Mouse (Mus musculus): ENCODE measurements around the gene Gm5286. TPM values are rescaled to one million over a fixed set of nuclear protein-coding genes. Genes with fewer than 3 reads are reported as not detected.
"Not testable (repeated sequence)": the region's sequence is repeated elsewhere in the genome, so short reads cannot be mapped to it uniquely, and the experiment has no call there.

Gm5286 gene
- not detected in 2 replicates for polyA plus RNA-seq (2015; fragmentation: Nextera tagmentation; extraction: Ambion mirVana)

DNA sequence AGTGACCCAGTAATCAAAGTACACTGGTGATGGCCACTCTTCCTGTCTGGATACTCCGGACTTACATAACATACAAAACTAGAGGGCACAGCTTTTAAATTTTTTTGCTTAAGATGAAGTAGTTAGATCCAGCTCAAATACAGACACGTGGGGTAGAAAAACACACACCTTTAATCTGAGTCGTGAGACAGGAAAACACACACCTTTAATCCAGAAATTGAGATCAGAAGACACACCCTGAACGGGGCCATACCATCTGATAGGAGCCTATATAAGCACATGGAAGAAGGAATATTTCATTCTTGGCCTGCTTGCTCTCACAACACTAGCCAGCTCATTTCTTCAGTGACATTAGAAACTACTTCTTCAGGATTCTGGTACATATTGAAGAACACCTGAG is at the start of gene Gm5286:
Gm5286 (plus strand) TSS at position 301 of the 400 bp plus-strand sequence.
- 63% methylated on average over 2 of the region's 4 CpGs for WGBS (ENCODE audit: insufficient replicate concordance)
- DNase-seq; H3K27me3 ChIP-seq (ENCODE audit: insufficient read depth, low read length); H3K27ac ChIP-seq (ENCODE audit: low read depth); H3K4me3 ChIP-seq (ENCODE audit: low read depth, low read length); H3K36me3 ChIP-seq (replicated peaks; ENCODE audit: insufficient read depth, low read length); H3K9me3 ChIP-seq (ENCODE audit: low read length); H3K4me1 ChIP-seq (ENCODE audit: insufficient read depth); H3K9ac ChIP-seq (replicated peaks); H3K4me2 ChIP-seq (ENCODE audit: low read depth, low read length); ATAC-seq: not testable (repeated sequence)

DNA sequence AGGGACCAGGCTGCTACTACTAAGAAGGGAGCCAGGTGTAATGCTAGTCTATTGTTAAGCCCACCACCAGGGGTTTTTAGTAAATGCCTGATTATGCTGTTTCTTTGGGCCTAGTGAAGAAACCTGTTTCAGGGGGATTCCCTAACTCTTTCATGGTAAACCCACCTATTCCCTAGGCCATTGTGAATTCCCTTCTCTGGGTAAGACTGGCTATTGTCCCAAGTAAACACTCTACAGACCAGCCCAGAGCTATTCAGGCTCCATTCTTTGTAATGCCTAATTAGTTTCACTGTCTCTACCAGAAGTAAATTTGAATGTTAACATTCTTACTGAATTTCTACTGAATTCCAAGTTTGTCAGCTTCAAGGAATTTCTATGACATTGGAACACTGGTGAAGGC is 29.2 kb upstream of the Gm5286 start:
- H3K9me3 ChIP-seq (ENCODE audit: low read length); H3K9ac ChIP-seq (replicated peaks); DNase-seq; H3K4me1 ChIP-seq (ENCODE audit: insufficient read depth); H3K4me3 ChIP-seq (ENCODE audit: low read depth, low read length); H3K27ac ChIP-seq (ENCODE audit: low read depth); H3K4me2 ChIP-seq (ENCODE audit: low read depth, low read length); H3K27me3 ChIP-seq (ENCODE audit: insufficient read depth, low read length); H3K36me3 ChIP-seq (replicated peaks; ENCODE audit: insufficient read depth, low read length); ATAC-seq: not testable (repeated sequence)

DNA sequence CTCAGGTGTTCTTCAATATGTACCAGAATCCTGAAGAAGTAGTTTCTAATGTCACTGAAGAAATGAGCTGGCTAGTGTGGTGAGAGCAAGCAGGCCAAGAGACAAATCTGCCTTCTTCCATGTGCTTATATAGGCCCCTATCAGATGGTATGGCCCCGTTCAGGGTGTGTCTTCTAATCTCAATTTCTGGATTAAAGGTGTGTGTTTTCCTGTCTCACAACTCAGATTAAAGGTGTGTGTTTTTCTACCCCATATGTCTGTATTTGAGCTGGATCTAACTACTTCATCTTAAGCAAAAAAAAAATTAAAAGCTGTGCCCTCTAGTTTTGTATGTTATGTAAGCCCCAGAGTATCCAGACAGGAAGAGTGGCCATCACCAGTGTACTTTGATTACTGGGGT is 18.4 kb upstream of the Gm5286 start, which contains the start of gene Gm10696:
Gm10696 (minus strand) TSS at position 101 of the 400 bp plus-strand sequence.
- H3K9me3 ChIP-seq (ENCODE audit: low read length); H3K4me2 ChIP-seq (ENCODE audit: low read depth, low read length); H3K36me3 ChIP-seq (replicated peaks; ENCODE audit: insufficient read depth, low read length); DNase-seq; H3K9ac ChIP-seq (replicated peaks); H3K27ac ChIP-seq (ENCODE audit: low read depth); H3K4me3 ChIP-seq (ENCODE audit: low read depth, low read length); ATAC-seq; H3K4me1 ChIP-seq (ENCODE audit: insufficient read depth); H3K27me3 ChIP-seq (ENCODE audit: insufficient read depth, low read length): not testable (repeated sequence)
- 67% methylated on average over 1 of the region's 1 CpGs for WGBS (ENCODE audit: insufficient replicate concordance)

Other genes with a start within 250 kb of the Gm5286 start
- not detected in 2 replicates for gene Tdpoz5, start 235.4 kb upstream of the Gm5286 start, polyA plus RNA-seq (2015; fragmentation: Nextera tagmentation; extraction: Ambion mirVana)
- not detected in 2 replicates for gene Gm9125, start 141.8 kb upstream of the Gm5286 start, polyA plus RNA-seq (2015; fragmentation: Nextera tagmentation; extraction: Ambion mirVana)
- not detected in 2 replicates for gene Gm10697, start 124.1 kb upstream of the Gm5286 start, polyA plus RNA-seq (2015; fragmentation: Nextera tagmentation; extraction: Ambion mirVana)
- gene Gm10696, start 18.5 kb upstream of the Gm5286 start, polyA plus RNA-seq (2015; fragmentation: Nextera tagmentation; extraction: Ambion mirVana): not detected in 2 replicates
- not detected in 2 replicates for gene Gm4778, start 67.3 kb downstream of the Gm5286 start, polyA plus RNA-seq (2015; fragmentation: Nextera tagmentation; extraction: Ambion mirVana)
- 15.6 and 16.3 TPM in 2 replicates for gene Them4, start 113.4 kb downstream of the Gm5286 start, polyA plus RNA-seq (2015; fragmentation: Nextera tagmentation; extraction: Ambion mirVana)
- gene Them5, start 145.4 kb downstream of the Gm5286 start, polyA plus RNA-seq (2015; fragmentation: Nextera tagmentation; extraction: Ambion mirVana): not detected in 2 replicates
- 0.24 and 0.34 TPM in 2 replicates for gene C2cd4d, start 165.7 kb downstream of the Gm5286 start, polyA plus RNA-seq (2015; fragmentation: Nextera tagmentation; extraction: Ambion mirVana)
- gene Rorc, start 176.1 kb downstream of the Gm5286 start, polyA plus RNA-seq (2015; fragmentation: Nextera tagmentation; extraction: Ambion mirVana): 5.4 and 6.6 TPM in 2 replicates
- 0.38 and 0.46 TPM in 2 replicates for gene Lingo4, start 201.8 kb downstream of the Gm5286 start, polyA plus RNA-seq (2015; fragmentation: Nextera tagmentation; extraction: Ambion mirVana)
- gene Tdrkh, start 216.6 kb downstream of the Gm5286 start, polyA plus RNA-seq (2015; fragmentation: Nextera tagmentation; extraction: Ambion mirVana): 7.1 and 7.7 TPM in 2 replicates
- gene Mrpl9, start 246.6 kb downstream of the Gm5286 start, polyA plus RNA-seq (2015; fragmentation: Nextera tagmentation; extraction: Ambion mirVana): 27.4 and 28.7 TPM in 2 replicates
- 0.15 and 0.38 TPM in 2 replicates for gene Oaz3, start 247.2 kb downstream of the Gm5286 start, polyA plus RNA-seq (2015; fragmentation: Nextera tagmentation; extraction: Ambion mirVana)